Mouse (Mus musculus): ENCODE measurements around the gene Dennd1b.

Dennd1b gene

GRCm38 (mm10) chr1:139015118-139015788 is 52.0 kb downstream of the Dennd1b start:
- DNase-seq (ENCODE audit: low spot score in 2 of 2) = no peak

DNA sequence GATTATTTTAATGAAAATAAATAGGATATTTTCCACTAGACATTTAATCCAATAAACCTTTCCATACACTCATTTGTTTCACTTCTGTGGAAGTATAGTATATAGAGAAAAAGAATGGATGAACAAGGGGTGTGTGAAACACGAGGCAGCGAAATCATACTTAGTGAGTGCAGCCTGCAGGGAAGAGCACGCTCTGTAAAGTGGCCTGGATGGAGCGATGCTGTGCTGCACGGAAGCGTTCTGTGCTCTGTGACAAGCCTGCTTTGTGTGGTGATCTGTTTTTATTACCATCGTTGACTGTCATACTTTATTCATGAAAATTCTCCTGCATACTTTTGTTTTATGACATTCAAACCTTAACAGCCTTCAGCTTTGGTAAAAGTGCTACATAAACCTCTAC is 58.1 kb downstream of the Dennd1b start:
- no peak for DNase-seq (ENCODE audit: low spot score in 2 of 2)

DNA sequence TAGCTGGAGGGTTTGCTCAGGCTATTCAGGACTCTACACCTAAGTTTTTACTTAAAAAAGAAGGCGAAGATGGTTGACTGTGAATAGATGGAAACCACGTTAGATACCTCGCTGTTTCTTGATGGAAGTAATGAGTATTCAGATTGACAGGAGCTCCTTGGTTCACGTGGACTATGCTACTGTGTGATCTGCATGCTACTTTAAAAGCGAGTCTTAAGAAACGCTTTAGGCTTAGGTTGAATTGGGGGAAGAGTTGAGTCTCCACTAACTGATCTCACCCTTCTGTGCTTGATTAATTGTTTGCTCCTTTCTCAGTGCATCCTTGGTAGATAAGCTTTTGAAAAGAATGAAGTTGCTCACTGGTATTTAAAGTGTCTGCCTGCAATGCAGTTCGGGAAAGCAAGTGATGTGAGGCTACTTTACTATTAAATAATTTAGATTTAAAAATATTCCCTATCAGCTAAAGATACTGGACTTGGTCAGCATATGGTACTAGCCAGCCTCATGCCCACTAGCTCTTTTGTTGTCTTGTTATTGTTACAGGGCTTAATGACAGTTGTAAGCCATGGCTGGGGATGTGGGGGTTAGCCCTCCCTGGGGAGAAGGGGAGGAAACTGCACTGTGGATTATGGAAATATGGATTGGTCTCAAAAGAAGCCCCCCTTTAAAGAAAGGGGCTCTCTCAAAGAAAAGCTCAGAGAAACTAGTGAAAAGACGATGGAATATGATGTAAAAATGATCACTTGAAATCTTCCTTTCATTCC is 62.8 kb downstream of the Dennd1b start:
- DNase-seq (ENCODE audit: low spot score in 2 of 2) = no peak

DNA sequence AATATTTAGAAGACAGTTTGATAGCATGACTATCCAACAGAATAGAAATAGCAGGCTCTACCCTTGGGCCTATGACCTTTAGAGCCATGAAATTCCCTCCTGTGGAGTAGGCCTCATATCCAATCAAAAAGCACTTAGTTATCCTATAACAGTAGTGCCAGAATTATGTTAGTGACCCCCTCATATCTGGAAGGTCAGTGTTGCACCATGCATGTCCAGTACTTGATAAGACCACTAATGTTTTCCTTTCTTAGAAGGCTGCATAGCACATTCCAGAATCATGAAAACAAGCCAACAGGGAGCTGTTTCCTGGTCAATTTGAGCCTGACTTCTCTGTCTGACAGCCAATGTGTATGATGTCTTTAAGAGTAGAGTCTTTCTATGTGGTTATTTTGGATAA is 66.3 kb downstream of the Dennd1b start:
- DNase-seq (ENCODE audit: low spot score in 2 of 2) = no peak

GRCm38 (mm10) chr1:139032411-139032810 is 69.2 kb downstream of the Dennd1b start:
- DNase-seq (ENCODE audit: low spot score in 2 of 2) = no peak

- DNase-seq (ENCODE audit: low spot score in 2 of 2) = no peak
Measured at GRCm38 (mm10) chr1:139035141-139035540, 71.9 kb downstream of the Dennd1b start.

GRCm38 (mm10) chr1:139036302-139036701 is 73.1 kb downstream of the Dennd1b start:
- no peak for DNase-seq (ENCODE audit: low spot score in 2 of 2)

DNA sequence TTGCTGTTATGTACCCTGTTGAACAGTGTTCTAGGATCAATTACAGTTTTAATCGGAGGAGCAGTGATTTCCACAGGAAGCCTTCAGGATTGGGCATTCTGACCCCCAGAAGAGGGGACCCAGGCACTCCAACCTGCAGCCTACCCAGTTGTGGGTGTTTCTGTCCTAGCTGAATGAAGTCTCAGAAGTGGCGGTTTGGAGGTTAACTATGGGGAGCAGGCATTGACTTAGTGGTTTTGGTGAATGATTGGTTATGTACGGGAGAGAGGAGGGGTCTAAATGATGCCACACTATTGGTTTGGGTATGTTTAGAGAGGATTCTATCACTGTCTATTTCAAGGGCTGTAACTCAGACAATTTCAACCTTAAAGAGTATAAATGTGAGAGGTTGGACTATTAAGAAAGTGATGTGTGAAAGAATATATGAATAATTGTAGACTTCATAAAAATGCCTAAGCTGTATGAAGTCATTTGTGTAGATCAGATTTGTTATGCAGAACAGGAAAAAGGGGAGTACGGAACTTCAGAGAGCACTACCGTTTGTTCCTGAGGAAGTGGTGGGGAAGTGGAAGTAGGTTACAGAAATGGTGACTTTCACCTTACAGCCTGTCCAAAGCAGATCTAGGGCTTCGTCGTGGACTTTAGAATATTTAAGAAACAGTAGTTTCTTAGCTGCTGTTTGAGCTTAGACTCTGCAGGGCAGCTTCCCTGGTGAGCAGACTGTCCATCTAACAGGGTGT is 73.7 kb downstream of the Dennd1b start:
- no peak for DNase-seq (ENCODE audit: low spot score in 2 of 2)

GRCm38 (mm10) chr1:139038074-139038473 is 74.8 kb downstream of the Dennd1b start:
- no peak for DNase-seq (ENCODE audit: low spot score in 2 of 2)

DNA sequence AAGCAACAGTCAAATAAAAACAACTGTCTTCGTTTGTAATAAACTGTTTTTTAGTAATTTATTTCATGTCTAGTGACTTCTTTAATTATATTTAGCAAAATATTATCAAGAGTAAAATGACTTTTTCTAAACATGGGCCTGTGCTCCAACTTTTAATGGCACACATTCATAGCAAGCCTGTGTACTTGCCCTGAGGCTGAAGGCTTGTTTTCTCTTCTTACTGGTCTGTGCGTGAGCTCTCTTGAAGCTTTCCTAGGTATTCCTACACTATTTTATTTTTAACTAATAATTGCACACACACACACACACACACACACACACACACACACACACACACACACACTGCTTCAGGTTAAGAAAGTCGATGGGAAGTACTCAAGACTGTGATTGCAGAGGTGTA is 75.4 kb downstream of the Dennd1b start:
- no peak for DNase-seq (ENCODE audit: low spot score in 2 of 2)

GRCm38 (mm10) chr1:139039529-139040230 is 76.4 kb downstream of the Dennd1b start:
- DNase-seq (ENCODE audit: low spot score in 2 of 2) = no peak

- DNase-seq (ENCODE audit: low spot score in 2 of 2) = no peak
Measured at GRCm38 (mm10) chr1:139049075-139049474, 85.8 kb downstream of the Dennd1b start.

GRCm38 (mm10) chr1:139049881-139050472 is 86.7 kb downstream of the Dennd1b start:
- DNase-seq (ENCODE audit: low spot score in 2 of 2) = no peak

DNA sequence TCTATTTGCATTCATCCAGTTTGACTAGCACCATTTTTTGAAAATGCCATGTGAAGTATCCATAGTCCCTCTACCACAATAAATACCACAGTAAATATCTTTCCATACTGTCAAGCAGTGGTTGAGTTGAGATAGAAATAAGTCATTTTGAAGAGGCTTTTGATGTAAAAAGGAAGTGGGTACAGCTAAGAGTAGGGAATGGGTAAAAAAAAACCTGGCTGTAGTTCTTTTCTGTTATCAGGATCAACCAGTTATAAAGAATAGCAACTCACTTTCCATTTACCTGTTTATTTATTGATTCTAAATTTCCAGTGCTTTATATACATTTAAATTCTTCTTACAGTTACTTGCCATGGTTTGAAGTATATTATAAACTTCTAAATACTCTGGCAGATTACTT is 89.8 kb downstream of the Dennd1b start:
- DNase-seq (ENCODE audit: low spot score in 2 of 2) = no peak

DNA sequence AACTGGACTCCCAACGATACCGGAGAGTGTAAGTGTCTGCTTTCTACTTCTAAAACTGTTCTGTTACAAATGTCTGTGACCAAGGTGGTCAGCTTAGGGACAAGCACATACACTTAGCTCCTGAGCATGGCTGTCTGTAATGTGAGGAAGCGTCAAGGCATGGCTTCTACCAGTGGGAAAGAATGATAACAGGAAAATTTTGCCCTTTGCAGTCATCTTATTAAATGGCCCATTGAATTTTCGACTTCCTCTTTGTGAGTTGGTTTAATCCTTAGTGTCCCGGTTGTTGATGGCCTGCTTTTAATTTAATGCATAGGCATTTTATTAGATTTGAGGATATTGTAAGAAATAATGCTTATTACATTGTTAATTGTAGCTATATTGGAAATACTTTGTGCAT is 97.1 kb downstream of the Dennd1b start:
- DNase-seq (ENCODE audit: low spot score in 2 of 2) = no peak

- DNase-seq (ENCODE audit: low spot score in 2 of 2) = no peak
Measured at GRCm38 (mm10) chr1:139064711-139065110, 101.5 kb downstream of the Dennd1b start.

DNA sequence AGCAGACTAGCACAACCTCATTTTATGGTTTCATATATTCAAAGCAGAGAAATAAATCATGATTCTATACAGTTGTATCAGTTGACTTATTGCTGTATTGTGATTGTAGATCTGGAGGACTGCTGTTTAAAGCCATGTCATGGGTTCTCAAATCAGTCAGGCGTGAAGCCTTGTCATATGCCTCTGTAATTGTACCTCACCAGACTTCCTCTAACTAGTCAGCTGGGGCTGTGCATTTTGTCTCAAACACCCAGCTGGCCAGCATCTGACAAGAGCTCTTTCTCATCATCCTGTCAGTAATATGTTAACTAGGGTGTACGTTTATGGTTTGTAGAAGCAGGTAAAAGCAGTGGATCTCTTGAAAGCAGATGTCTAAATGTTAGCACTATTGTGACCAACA is 104.0 kb downstream of the Dennd1b start:
- DNase-seq (ENCODE audit: low spot score in 2 of 2) = no peak

DNA sequence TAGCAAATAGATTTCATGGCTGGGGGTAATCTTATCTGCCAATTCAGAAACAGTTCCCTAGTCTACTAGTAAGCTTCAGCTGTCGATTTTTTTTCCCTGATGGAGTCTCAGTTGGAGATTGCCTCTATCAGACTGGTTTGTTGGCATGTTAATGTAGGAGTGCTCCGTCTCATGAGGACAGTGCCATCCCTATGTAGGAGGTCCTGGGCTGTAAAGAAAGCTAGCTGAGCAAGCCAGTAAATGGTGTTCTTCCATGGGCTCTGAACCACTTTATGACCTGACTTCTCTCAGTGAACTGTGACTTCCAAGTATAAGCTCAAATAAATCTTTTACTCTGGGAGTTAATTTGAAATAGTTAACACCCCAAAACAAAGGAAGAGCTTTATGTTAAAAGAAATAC is 107.8 kb downstream of the Dennd1b start:
- no peak for DNase-seq (ENCODE audit: low spot score in 2 of 2)

DNA sequence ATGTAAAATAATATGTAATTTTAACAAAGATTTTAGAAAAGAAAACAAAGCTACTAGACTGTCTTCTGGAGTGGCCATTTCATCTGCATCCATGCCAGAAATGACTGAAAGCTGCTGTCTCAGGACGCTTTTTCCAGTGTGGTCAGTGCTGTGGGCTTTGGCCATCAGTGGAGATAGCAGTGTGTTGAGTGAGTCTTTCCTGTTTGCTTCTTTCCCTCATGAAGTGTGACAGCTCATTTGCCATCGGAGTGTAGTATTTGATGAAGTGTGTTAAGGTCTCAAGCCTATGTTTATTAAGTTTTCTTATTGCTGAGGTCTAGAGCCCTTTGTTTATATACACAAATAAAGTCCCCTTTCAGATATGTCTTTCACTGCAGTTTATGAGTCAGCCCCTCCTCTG is 112.4 kb downstream of the Dennd1b start:
- no peak for DNase-seq (ENCODE audit: low spot score in 2 of 2)

- no peak for DNase-seq (ENCODE audit: low spot score in 2 of 2)
Measured at GRCm38 (mm10) chr1:139077989-139078388, 114.8 kb downstream of the Dennd1b start.

GRCm38 (mm10) chr1:139079000-139079399 is 115.8 kb downstream of the Dennd1b start:
- DNase-seq (ENCODE audit: low spot score in 2 of 2) = no peak

DNA sequence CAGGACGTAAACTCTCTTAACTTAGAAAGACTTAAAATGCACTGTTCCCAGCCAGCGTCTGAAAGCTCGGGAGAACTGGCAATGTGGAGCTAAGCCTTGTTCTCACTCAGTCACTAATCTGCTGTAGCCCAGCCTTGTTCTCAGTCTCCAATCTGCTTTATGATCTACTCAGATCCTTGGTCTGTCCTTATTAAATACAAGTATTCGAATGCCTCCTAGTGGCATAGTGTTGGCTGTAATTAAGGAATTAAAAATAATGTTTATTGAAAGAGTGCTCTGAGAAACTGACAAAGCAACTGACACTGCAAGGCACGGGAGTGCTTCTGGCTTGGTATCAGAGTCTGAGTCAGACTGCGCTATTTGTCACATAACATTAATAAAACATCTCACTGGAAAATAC is 116.3 kb downstream of the Dennd1b start:
- DNase-seq (ENCODE audit: low spot score in 2 of 2) = no peak
